Mouse (Mus musculus): ENCODE data around the gene Dnmt3a.

DNA sequence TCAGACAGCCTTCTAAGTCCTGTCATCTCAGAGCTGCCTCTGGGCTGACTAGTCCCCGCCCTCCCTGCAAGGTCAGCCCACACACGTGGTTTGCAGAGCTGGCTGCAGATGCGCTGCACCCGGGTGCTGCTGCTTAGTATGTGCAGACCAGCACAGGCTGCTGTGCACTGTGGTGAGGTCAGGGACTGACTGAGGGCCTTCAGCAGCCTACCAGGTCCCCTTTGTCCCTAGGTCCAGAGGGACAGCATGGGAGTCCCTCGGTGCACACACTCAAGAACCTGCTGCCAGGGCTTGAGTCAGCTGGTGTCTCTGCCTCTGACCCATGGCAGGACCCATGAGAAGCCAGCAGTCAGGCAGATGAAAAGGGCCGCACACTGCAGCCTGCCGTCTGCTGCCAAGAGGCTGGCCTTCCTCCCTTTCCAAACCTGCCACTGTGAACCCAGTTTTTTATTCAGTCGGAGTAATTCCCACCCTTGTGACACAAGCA is 25.4 kb upstream of the Dnmt3a start:
- no peak for TF ChIP-seq CTCF (IDR thresholded peaks at IDR 0.05; ENCODE audit: control insufficient read depth, insufficient read depth, insufficient read length)
- no peak for TF ChIP-seq MAX (IDR thresholded peaks at IDR 0.05)
- no peak for TF ChIP-seq CEBPB (IDR thresholded peaks at IDR 0.05; ENCODE audit: low read depth)
- TF ChIP-seq USF1 (IDR thresholded peaks at IDR 0.05; ENCODE audit: low read depth) = no peak

All from C2C12 (cell line).